In genomic region chr4:137025570-137025969, GRCm38 (mm10) we compare ENCODE assay signal across 12 mouse cellular contexts. TPM values are rescaled to one million over a fixed set of nuclear protein-coding genes. Genes with fewer than 3 reads are reported as not detected.
A peak's percentile ranks its signal among the peaks of the same experiment; 100 is the strongest.
DNase-seq lines count a peak whose midpoint lies in the region; ATAC-seq and TF ChIP-seq lines count a peak whose summit lies in the region.
"Had no signal": no experiment of that assay in that cellular context is flagged by ENCODE, and none has a peak within 500 bp of the region (broad histone marks: within the 10 kb centered on the region; RNA-seq: fewer than 3 reads in every experiment).

No protein-coding gene starts in this region.

- H3K27me3 ChIP-seq in hindbrain, postnatal 0 days (ENCODE audit: insufficient read depth, low read length) = no peaks in the 10 kb centered on the region
- no peaks in the 10 kb centered on the region for H3K27me3 ChIP-seq in hindbrain, embryonic 10.5 days (ENCODE audit: insufficient read depth, poor library complexity, severe bottlenecking)
- no peaks in the 10 kb centered on the region for H3K27me3 ChIP-seq in liver, embryonic 13.5 days
- H3K27me3 ChIP-seq: hindbrain, embryonic 12.5 days had no signal

- H3K9me3 ChIP-seq in hindbrain, postnatal 0 days (ENCODE audit: low read length) = no peaks in the 10 kb centered on the region
- H3K9me3 ChIP-seq in hindbrain, embryonic 10.5 days = no peaks in the 10 kb centered on the region
- H3K9me3 ChIP-seq in liver, embryonic 13.5 days (replicated peaks) = no peaks in the 10 kb centered on the region
- H3K9me3 ChIP-seq: embryonic facial prominence, embryonic 10.5 days; hindbrain, embryonic 12.5 days had no signal

- no peak overlapping the region for H3K27ac ChIP-seq in hindbrain, postnatal 0 days
- H3K27ac ChIP-seq in hindbrain, embryonic 10.5 days = no peak overlapping the region
- H3K27ac ChIP-seq in liver, embryonic 13.5 days = no peak overlapping the region
- H3K27ac ChIP-seq: embryonic facial prominence, embryonic 10.5 days; hindbrain, embryonic 12.5 days had no signal

- no peak for ATAC-seq in hindbrain, postnatal 0 days
- ATAC-seq in liver, embryonic 13.5 days (ENCODE audit: low read depth) = peak; percentile 71
- ATAC-seq: forebrain, embryonic 14.5 days had no signal

- TF ChIP-seq CTCF in hindbrain, postnatal 0 days (IDR thresholded peaks at IDR 0.05; ENCODE audit: low read depth) = peak; percentile 22; the same call in 1 of the 2 replicates

- no peaks in the 10 kb centered on the region for H3K36me3 ChIP-seq in hindbrain, postnatal 0 days (ENCODE audit: insufficient read depth, low read length)
- H3K36me3 ChIP-seq in hindbrain, embryonic 10.5 days = no peaks in the 10 kb centered on the region
- no peaks in the 10 kb centered on the region for H3K36me3 ChIP-seq in liver, embryonic 13.5 days
- H3K36me3 ChIP-seq: embryonic facial prominence, embryonic 10.5 days; hindbrain, embryonic 12.5 days had no signal

- H3K9ac ChIP-seq in hindbrain, postnatal 0 days (replicated peaks; ENCODE audit: low read length) = no peak overlapping the region
- H3K9ac ChIP-seq in liver, embryonic 13.5 days = peak overlapping the region; percentile 19; the same call in 1 of the 2 replicates
- H3K9ac ChIP-seq: hindbrain, embryonic 12.5 days had no signal

- no peaks in the 10 kb centered on the region for H3K4me1 ChIP-seq in hindbrain, postnatal 0 days (ENCODE audit: insufficient read depth, low read length)
- H3K4me1 ChIP-seq in hindbrain, embryonic 10.5 days (replicated peaks) = peaks cover 26% of the 10 kb centered on the region; the same call in 1 of the 2 replicates
- peaks cover 49% of the 10 kb centered on the region for H3K4me1 ChIP-seq in liver, embryonic 13.5 days (replicated peaks)
- H3K4me1 ChIP-seq: hindbrain, embryonic 12.5 days had no signal

- no peak overlapping the region for H3K4me2 ChIP-seq in hindbrain, postnatal 0 days (ENCODE audit: low read depth, low read length)
- peak overlapping the region; percentile 23 for H3K4me2 ChIP-seq in liver, embryonic 13.5 days
- H3K4me2 ChIP-seq: hindbrain, embryonic 12.5 days had no signal

- no peak overlapping the region for H3K4me3 ChIP-seq in hindbrain, postnatal 0 days (ENCODE audit: low read length)
- H3K4me3 ChIP-seq in hindbrain, embryonic 10.5 days = no peak overlapping the region
- no peak overlapping the region for H3K4me3 ChIP-seq in liver, embryonic 13.5 days (replicated peaks)
- H3K4me3 ChIP-seq: embryonic facial prominence, embryonic 10.5 days; hindbrain, embryonic 12.5 days had no signal

- no peak for DNase-seq in hindbrain, postnatal 0 days (ENCODE audit: low spot score)
- no peak for DNase-seq in hindbrain, embryonic 10.5 days (ENCODE audit: low spot score)
- DNase-seq in MN1 (ENCODE audit: low spot score) = peak; percentile 47
- DNase-seq in heart, adult 9 months (ENCODE audit: low spot score in 2 of 2) = peak; percentile 52 to 62
- peak; percentile 9 for DNase-seq in liver, embryonic 13.5 days
- no peak for DNase-seq in c-Kit-positive CD71-positive TER-119-positive erythroid progenitor cells, embryonic 14.5 days (ENCODE audit: low spot score)
- no peak for DNase-seq in lung, postnatal 25 days (ENCODE audit: low spot score)
- DNase-seq: cerebellum, adult 11 months; kidney, postnatal 14 days had no signal

- WGBS in hindbrain, postnatal 0 days = 63% methylated on average over 6 of the region's 6 CpGs
- WGBS in hindbrain, embryonic 10.5 days = 76% methylated on average over 6 of the region's 6 CpGs
- 31% methylated on average over 6 of the region's 6 CpGs for WGBS in liver, embryonic 13.5 days (ENCODE audit: insufficient replicate concordance)

RNA-seq across cellular contexts. Expression of gene Zbtb40, which starts 23.0 kb away (rescaled TPM):
- total RNA-seq in hindbrain, postnatal 0 days (2014; rRNA removed) = 8.2 and 9.1 TPM in 2 replicates
- polyA plus RNA-seq in hindbrain, postnatal 0 days (2015; fragmentation: Nextera tagmentation; extraction: Ambion mirVana) = 1.6 and 1.9 TPM in 2 replicates
- 5.5 TPM in 2 replicates for polyA plus RNA-seq in hindbrain, embryonic 10.5 days (2016; fragmentation: Nextera tagmentation; extraction: Ambion mirVana)
- polyA plus RNA-seq in liver, embryonic 13.5 days (2015; fragmentation: Nextera tagmentation; extraction: Ambion mirVana) = 1.5 TPM in 2 replicates

Comparison
In these comparisons a context has a peak if more than half of its experiments do, and no peak if none do; other contexts are left out.
1. DNase-seq: peak in MN1 (single experiment), heart, adult 9 months (2 of 2) and liver, embryonic 13.5 days (single experiment); none in hindbrain, postnatal 0 days (single experiment), hindbrain, embryonic 10.5 days (single experiment), c-Kit-positive CD71-positive TER-119-positive erythroid progenitor cells, embryonic 14.5 days (single experiment) and lung, postnatal 25 days (single experiment).